Mouse (Mus musculus): Measurements from ENCODE around the gene Abhd15. TPM values are rescaled to one million over a fixed set of nuclear protein-coding genes. Genes with fewer than 3 reads are reported as not detected.
A peak's percentile ranks its signal among the peaks of the same experiment; 100 is the strongest.

Abhd15 gene
- polyA plus RNA-seq, 1 experiment from 2014 or later, result 1.9 TPM

GRCm38 (mm10) chr11:77512891-77513810 lies 1.8 kb upstream of the Abhd15 start:
- peaks cover 27% of the 10 kb centered on the region for H3K4me1 ChIP-seq (ENCODE audit: control insufficient read depth, insufficient read depth, low read length)
- peak overlapping the region; percentile 60 for H3K9ac ChIP-seq (replicated peaks; ENCODE audit: low read depth, low read length)
- peak; percentile 68 for ATAC-seq (ENCODE audit: insufficient number of reproducible peaks, insufficient read depth, low FRiP score, low read depth)
- no peaks in the 10 kb centered on the region for H3K9me3 ChIP-seq (ENCODE audit: control insufficient read depth, low read depth, low read length)
- peak overlapping the region; percentile 35; the same call in 1 of the 2 replicates for H3K27ac ChIP-seq (ENCODE audit: low read length)
- peaks cover 5% of the 10 kb centered on the region; the same call in 1 of the 2 replicates for H3K27me3 ChIP-seq (ENCODE audit: control insufficient read depth, insufficient read depth, low read length)
- no peaks in the 10 kb centered on the region for H3K36me3 ChIP-seq (ENCODE audit: control insufficient read depth, insufficient read depth, low read length)
- H3K4me2 ChIP-seq (replicated peaks; ENCODE audit: low read depth, low read length), result peak overlapping the region; percentile 98
- peak overlapping the region; percentile 65 for H3K4me3 ChIP-seq (ENCODE audit: low read depth, low read length)
- under 1% methylated on average over 66 of the region's 84 CpGs for whole genome bisulfite sequencing

DNA sequence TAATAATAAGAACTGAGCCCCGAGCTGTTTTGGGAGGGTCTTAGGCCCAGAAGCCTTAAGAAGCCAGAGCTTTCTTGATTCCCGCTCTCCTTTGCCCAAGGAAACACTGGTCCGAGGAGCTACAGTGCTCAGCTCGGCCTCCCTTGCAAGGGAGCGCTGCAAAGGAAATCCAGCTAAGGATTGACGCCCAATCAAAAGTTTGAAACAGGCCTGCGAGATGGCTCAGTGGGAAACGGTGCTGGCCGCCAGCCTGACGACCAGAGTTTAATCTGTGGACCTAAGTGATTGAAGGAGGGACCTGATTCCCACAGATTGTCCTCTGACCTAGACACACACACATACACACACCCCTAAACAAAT lies 1.1 kb upstream of the Abhd15 start:
- H3K27ac ChIP-seq (ENCODE audit: low read length), result peak overlapping the region; percentile 10; the same call in 1 of the 2 replicates
- peak overlapping the region; percentile 30; the same call in 1 of the 2 replicates for H3K9ac ChIP-seq (replicated peaks; ENCODE audit: low read depth, low read length)
- H3K4me3 ChIP-seq (ENCODE audit: low read depth, low read length), result peak overlapping the region; percentile 65
- peaks cover 5% of the 10 kb centered on the region; the same call in 1 of the 2 replicates for H3K27me3 ChIP-seq (ENCODE audit: control insufficient read depth, insufficient read depth, low read length)
- whole genome bisulfite sequencing, result 13% methylated on average over 10 of the region's 10 CpGs
- ATAC-seq (ENCODE audit: insufficient number of reproducible peaks, insufficient read depth, low FRiP score, low read depth), result no peak
- H3K4me2 ChIP-seq (replicated peaks; ENCODE audit: low read depth, low read length), result peak overlapping the region; percentile 98
- peaks cover 23% of the 10 kb centered on the region for H3K4me1 ChIP-seq (ENCODE audit: control insufficient read depth, insufficient read depth, low read length)
- H3K9me3 ChIP-seq (ENCODE audit: control insufficient read depth, low read depth, low read length), result no peaks in the 10 kb centered on the region
- no peaks in the 10 kb centered on the region for H3K36me3 ChIP-seq (ENCODE audit: control insufficient read depth, insufficient read depth, low read length)

GRCm38 (mm10) chr11:77514281-77514831 lies 565 bp upstream of the Abhd15 start:
- H3K4me3 ChIP-seq (ENCODE audit: low read depth, low read length), result peak overlapping the region; percentile 47
- ATAC-seq (ENCODE audit: insufficient number of reproducible peaks, insufficient read depth, low FRiP score, low read depth), result no peak
- peak overlapping the region; percentile 10; the same call in 1 of the 2 replicates for H3K27ac ChIP-seq (ENCODE audit: low read length)
- H3K4me1 ChIP-seq (ENCODE audit: control insufficient read depth, insufficient read depth, low read length), result peaks cover 23% of the 10 kb centered on the region
- H3K27me3 ChIP-seq (ENCODE audit: control insufficient read depth, insufficient read depth, low read length), result peaks cover 5% of the 10 kb centered on the region; the same call in 1 of the 2 replicates
- peak overlapping the region; percentile 98 for H3K4me2 ChIP-seq (replicated peaks; ENCODE audit: low read depth, low read length)
- no peaks in the 10 kb centered on the region for H3K36me3 ChIP-seq (ENCODE audit: control insufficient read depth, insufficient read depth, low read length)
- H3K9ac ChIP-seq (replicated peaks; ENCODE audit: low read depth, low read length), result no peak overlapping the region; the same call in 1 of the 2 replicates
- H3K9me3 ChIP-seq (ENCODE audit: control insufficient read depth, low read depth, low read length), result no peaks in the 10 kb centered on the region
- WGBS, result 14% methylated on average over 19 of the region's 19 CpGs

- Histone ChIP-seq H3K9me3 (ENCODE audit: control insufficient read depth, low read depth, low read length) (no peaks in the 10 kb centered on the region), H3K36me3 (ENCODE audit: control insufficient read depth, insufficient read depth, low read length) (no peaks in the 10 kb centered on the region), H3K27ac (ENCODE audit: low read length) (no peak within 1 kb of the TSS), H3K4me2 (replicated peaks; ENCODE audit: low read depth, low read length) (peak within 1 kb of the TSS; percentile 98), H3K27me3 (ENCODE audit: control insufficient read depth, insufficient read depth, low read length) (peaks cover 5% of the 10 kb centered on the region; the same call in 1 of the 2 replicates), H3K9ac (replicated peaks; ENCODE audit: low read depth, low read length) (no peak within 1 kb of the TSS; the same call in 1 of the 2 replicates), H3K4me1 (ENCODE audit: control insufficient read depth, insufficient read depth, low read length) (peaks cover 23% of the 10 kb centered on the region), H3K4me3 (ENCODE audit: low read depth, low read length) (peak within 1 kb of the TSS; percentile 47)
- 6% methylated on average over 39 of the region's 39 CpGs for WGBS
- ATAC-seq (ENCODE audit: insufficient number of reproducible peaks, insufficient read depth, low FRiP score, low read depth), result no peak
These were observed 974 bp downstream of the Abhd15 start, which contains the start of gene Trp53i13 for GRCm38 (mm10) chr11:77515637-77516552. TSS of gene Trp53i13 (minus strand) at chr11:77515980.

DNA sequence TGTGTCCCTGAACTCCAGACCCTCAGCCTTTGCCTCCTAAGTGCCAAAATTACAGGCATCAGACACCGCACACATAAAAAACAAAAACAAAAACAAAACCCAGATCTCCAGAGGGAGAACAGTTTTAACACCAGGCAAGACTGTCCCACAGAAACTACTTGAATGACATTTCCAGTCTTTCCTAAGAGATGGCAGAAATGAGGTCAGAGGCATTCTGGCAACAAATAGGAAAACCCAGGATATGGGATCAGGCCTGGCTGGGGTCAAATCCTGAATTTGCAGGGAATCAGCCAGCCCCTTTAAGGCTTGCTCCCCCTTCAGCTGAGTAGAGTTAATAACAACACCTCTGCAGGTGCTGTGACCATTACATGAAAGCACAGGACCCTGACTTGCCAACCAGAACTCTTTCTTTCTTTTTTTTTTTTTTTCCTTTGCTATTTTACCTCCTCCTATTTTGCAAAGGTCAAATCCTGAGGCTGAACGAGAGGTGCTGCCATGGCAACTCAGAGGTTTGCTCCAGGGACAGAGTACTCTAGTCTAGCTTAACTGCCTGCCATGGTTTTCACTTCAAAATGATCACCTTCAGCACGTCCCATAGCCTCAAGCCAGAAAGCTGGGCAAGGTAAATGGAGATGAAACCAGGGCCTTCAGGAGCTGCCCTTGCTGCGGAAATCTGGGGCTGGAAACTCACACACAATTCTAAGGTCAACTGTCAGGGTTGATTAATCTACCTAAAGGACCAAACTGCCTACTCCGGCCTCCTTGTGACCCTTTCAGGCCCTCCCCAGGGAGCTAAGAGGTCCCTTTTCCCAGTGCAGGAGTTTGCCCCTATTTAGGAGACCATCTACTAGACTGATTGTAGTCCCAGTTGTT lies 1.9 kb downstream of the Abhd15 start:
- Histone ChIP-seq H3K9me3 (ENCODE audit: control insufficient read depth, low read depth, low read length) (no peaks in the 10 kb centered on the region), H3K27ac (ENCODE audit: low read length) (no peak overlapping the region), H3K27me3 (ENCODE audit: control insufficient read depth, insufficient read depth, low read length) (peaks cover 5% of the 10 kb centered on the region; the same call in 1 of the 2 replicates), H3K4me3 (ENCODE audit: low read depth, low read length) (no peak overlapping the region), H3K4me1 (ENCODE audit: control insufficient read depth, insufficient read depth, low read length) (peaks cover 21% of the 10 kb centered on the region), H3K36me3 (ENCODE audit: control insufficient read depth, insufficient read depth, low read length) (no peaks in the 10 kb centered on the region), H3K4me2 (replicated peaks; ENCODE audit: low read depth, low read length) (no peak overlapping the region), H3K9ac (replicated peaks; ENCODE audit: low read depth, low read length) (no peak overlapping the region)
- WGBS, result 53% methylated on average over 5 of the region's 5 CpGs
- ATAC-seq (ENCODE audit: insufficient number of reproducible peaks, insufficient read depth, low FRiP score, low read depth), result no peak

GRCm38 (mm10) chr11:77518051-77518798 lies 3.3 kb downstream of the Abhd15 start:
- WGBS, result 83% methylated on average over 27 of the region's 27 CpGs
- peaks cover 5% of the 10 kb centered on the region; the same call in 1 of the 2 replicates for H3K27me3 ChIP-seq (ENCODE audit: control insufficient read depth, insufficient read depth, low read length)
- no peaks in the 10 kb centered on the region for H3K36me3 ChIP-seq (ENCODE audit: control insufficient read depth, insufficient read depth, low read length)
- H3K4me1 ChIP-seq (ENCODE audit: control insufficient read depth, insufficient read depth, low read length), result peaks cover 20% of the 10 kb centered on the region
- H3K4me2 ChIP-seq (replicated peaks; ENCODE audit: low read depth, low read length), result no peak overlapping the region
- H3K27ac ChIP-seq (ENCODE audit: low read length), result no peak overlapping the region
- H3K4me3 ChIP-seq (ENCODE audit: low read depth, low read length), result no peak overlapping the region
- H3K9me3 ChIP-seq (ENCODE audit: control insufficient read depth, low read depth, low read length), result no peaks in the 10 kb centered on the region
- no peak overlapping the region for H3K9ac ChIP-seq (replicated peaks; ENCODE audit: low read depth, low read length)
- no peak for ATAC-seq (ENCODE audit: insufficient number of reproducible peaks, insufficient read depth, low FRiP score, low read depth)

- H3K36me3 ChIP-seq (ENCODE audit: control insufficient read depth, insufficient read depth, low read length), result no peaks in the 10 kb centered on the region
- H3K4me3 ChIP-seq (ENCODE audit: low read depth, low read length), result no peak within 1 kb of the TSS
- H3K27me3 ChIP-seq (ENCODE audit: control insufficient read depth, insufficient read depth, low read length), result peaks cover 5% of the 10 kb centered on the region; the same call in 1 of the 2 replicates
- no peaks in the 10 kb centered on the region for H3K9me3 ChIP-seq (ENCODE audit: control insufficient read depth, low read depth, low read length)
- no peak within 1 kb of the TSS for H3K27ac ChIP-seq (ENCODE audit: low read length)
- 71% methylated on average over 5 of the region's 5 CpGs for WGBS
- H3K4me1 ChIP-seq (ENCODE audit: control insufficient read depth, insufficient read depth, low read length), result peaks cover 16% of the 10 kb centered on the region
- H3K4me2 ChIP-seq (replicated peaks; ENCODE audit: low read depth, low read length), result no peak within 1 kb of the TSS
- no peak within 1 kb of the TSS for H3K9ac ChIP-seq (replicated peaks; ENCODE audit: low read depth, low read length)
- ATAC-seq (ENCODE audit: insufficient number of reproducible peaks, insufficient read depth, low FRiP score, low read depth), result no peak
These were observed 4.1 kb downstream of the Abhd15 start, which contains the start of gene Gm10392 for GRCm38 (mm10) chr11:77519043-77519442. TSS of gene Gm10392 (minus strand) at chr11:77519198.

Data from stomach, embryonic 14.5 days (tissue).